Mouse (Mus musculus): ENCODE results near the gene Tcea2. TPM values are rescaled to one million over a fixed set of nuclear protein-coding genes. Genes with fewer than 3 reads are reported as not detected.

Gene Tcea2
- total and polyA plus RNA-seq, 3 experiments: 0.28 to 1.2 TPM; not detected in 1

DNA sequence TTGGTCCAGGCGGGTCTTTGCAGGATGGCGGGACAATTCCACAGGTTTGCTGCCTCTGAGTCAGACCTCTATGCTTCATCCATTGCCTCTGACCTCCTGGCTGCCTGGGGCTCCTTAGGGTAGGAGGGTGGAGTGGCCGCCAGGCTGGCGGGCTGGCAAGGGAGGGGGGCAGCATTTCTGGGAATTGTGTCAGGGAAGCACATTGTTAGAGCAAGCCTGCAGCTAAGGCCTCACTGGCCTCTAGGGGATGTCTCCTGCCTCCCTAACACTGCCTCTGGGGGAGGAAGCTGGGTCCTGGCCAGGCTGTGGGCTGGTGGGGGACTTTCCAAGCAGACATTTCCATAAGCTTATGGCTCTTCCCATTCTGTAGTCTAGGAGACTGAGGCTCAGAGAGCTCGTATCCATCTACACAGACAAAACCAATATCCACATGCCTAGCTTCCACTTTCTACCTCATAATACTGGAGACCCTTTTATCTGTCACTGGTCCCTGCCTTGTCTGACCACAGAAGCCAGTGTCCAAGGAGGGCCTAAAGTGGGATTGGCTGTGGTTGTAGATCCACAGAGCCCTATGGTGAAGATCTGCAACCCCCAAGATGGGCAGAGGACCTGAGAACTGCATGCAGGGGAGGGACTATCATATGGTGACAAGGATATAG lies 2.9 kb upstream of the Tcea2 start:
- no peak for ATAC-seq (ENCODE audit: extremely low read depth, insufficient number of reproducible peaks, low FRiP score, poor library complexity, severe bottlenecking)
- DNase-seq (ENCODE audit: low spot score): no peak

DNA sequence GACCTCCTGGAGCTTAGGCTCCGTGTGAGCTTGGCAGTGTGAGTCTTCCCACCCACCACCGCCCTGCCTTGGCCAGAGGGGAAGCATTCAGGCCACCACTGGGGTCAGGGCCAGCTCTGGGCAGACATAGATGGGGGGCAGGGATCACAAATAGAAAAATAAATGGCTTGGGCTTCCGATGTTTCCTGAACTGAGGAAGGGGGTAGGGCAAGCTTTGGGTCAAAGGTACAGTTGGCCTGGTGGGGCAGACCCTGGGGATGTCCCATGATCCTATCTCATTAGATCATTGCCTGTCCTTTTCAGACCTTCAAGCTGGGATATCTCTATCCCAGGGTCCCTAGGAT lies 2.4 kb upstream of the Tcea2 start:
- H3K4me3 ChIP-seq (ENCODE audit: low read depth, low read length): no peak overlapping the region
- no peaks in the 10 kb centered on the region for H3K9me3 ChIP-seq (replicated peaks)
- TF ChIP-seq GATA2 (IDR thresholded peaks at IDR 0.05; ENCODE audit: borderline replicate concordance, low read depth, low read length): no peak
- TF ChIP-seq CTCF (IDR thresholded peaks at IDR 0.05; ENCODE audit: low read depth, low read length): no peak
- no peak for TF ChIP-seq TAL1 (conservative IDR thresholded peaks at IDR 0.05; ENCODE audit: low read depth, low read length)
- no peak for TF ChIP-seq POLR2AphosphoS5 (IDR thresholded peaks at IDR 0.05; ENCODE audit: insufficient replicate concordance, low read depth, low read length)
- no peak for TF ChIP-seq GATA1 (IDR thresholded peaks at IDR 0.05; ENCODE audit: borderline replicate concordance, low read length)
- DNase-seq (ENCODE audit: low spot score): no peak
- H3K27me3 ChIP-seq (ENCODE audit: insufficient read depth, low read length): peaks cover 68% of the 10 kb centered on the region
- peaks cover 17% of the 10 kb centered on the region for H3K4me1 ChIP-seq (ENCODE audit: insufficient read depth, low read depth, low read length)
- ATAC-seq (ENCODE audit: extremely low read depth, insufficient number of reproducible peaks, low FRiP score, poor library complexity, severe bottlenecking): no peak
- no peaks in the 10 kb centered on the region for H3K36me3 ChIP-seq (replicated peaks)

More for the DNA sequence above, 2.9 kb upstream of the Tcea2 start:
- Histone ChIP-seq H3K4me3 (ENCODE audit: low read depth, low read length) (no peak overlapping the region), H3K4me1 (ENCODE audit: insufficient read depth, low read depth, low read length) (peaks cover 17% of the 10 kb centered on the region), H3K9me3 (replicated peaks) (no peaks in the 10 kb centered on the region), H3K27me3 (ENCODE audit: insufficient read depth, low read length) (peaks cover 66% of the 10 kb centered on the region), H3K36me3 (replicated peaks) (no peaks in the 10 kb centered on the region)
- TF ChIP-seq POLR2AphosphoS5 (IDR thresholded peaks at IDR 0.05; ENCODE audit: insufficient replicate concordance, low read depth, low read length) (no peak), TAL1 (conservative IDR thresholded peaks at IDR 0.05; ENCODE audit: low read depth, low read length) (no peak)

DNA sequence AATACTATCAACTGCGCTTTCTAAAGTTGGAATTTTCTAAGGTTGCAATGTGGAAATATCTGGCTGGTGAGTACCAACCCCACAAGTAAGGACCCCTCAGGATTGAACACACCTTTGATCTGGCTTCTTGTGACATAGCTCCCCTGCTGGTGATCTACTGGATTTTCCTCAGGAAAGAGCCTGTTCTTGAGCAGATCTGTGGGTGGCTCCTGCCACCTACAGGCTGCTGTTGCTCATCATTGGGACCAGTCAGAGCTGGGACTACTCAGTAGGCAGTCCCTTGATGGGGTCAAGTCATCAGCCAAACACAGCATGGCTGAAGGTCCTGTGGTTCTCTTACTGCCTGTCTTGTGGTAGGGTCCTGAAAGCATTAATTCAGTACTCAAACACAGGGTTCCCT lies 1.3 kb upstream of the Tcea2 start:
- peak; percentile 42; the same call in 1 of the 2 replicates for TF ChIP-seq CTCF (IDR thresholded peaks at IDR 0.05; ENCODE audit: low read depth, low read length)
- no peak for TF ChIP-seq GATA2 (IDR thresholded peaks at IDR 0.05; ENCODE audit: borderline replicate concordance, low read depth, low read length)
- H3K4me1 ChIP-seq (ENCODE audit: insufficient read depth, low read depth, low read length): peaks cover 17% of the 10 kb centered on the region
- peaks cover 66% of the 10 kb centered on the region for H3K27me3 ChIP-seq (ENCODE audit: insufficient read depth, low read length)
- no peaks in the 10 kb centered on the region for H3K9me3 ChIP-seq (replicated peaks)
- peak; percentile 73 for DNase-seq (ENCODE audit: low spot score)
- no peak overlapping the region for H3K4me3 ChIP-seq (ENCODE audit: low read depth, low read length)
- no peaks in the 10 kb centered on the region for H3K36me3 ChIP-seq (replicated peaks)
- peak; percentile 74 for ATAC-seq (ENCODE audit: extremely low read depth, insufficient number of reproducible peaks, low FRiP score, poor library complexity, severe bottlenecking)

DNA sequence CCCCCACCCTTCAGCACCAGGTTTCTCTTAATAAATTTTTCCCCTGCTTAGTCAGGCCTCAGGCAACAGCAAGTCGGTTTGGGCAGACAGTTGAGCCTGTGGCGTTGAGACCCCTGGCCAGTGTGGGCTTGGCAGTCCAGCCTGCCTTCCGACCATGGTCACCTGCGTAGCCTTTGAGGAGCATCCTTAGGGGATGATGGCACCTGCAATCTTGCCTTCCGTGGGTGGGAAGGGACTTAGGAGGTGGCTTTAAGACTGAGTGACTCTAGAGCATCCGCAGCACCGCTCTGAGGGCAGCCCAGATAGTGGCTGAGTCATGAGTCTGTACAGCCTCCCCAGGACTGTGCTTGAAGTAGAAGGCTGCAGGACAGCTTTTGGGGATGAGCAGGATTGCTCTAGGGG lies 607 bp downstream of the Tcea2 start:
- H3K27me3 ChIP-seq (ENCODE audit: insufficient read depth, low read length): peaks cover 64% of the 10 kb centered on the region
- H3K4me3 ChIP-seq (ENCODE audit: low read depth, low read length): peak overlapping the region; percentile 66; the same call in 1 of the 2 replicates
- DNase-seq (ENCODE audit: low spot score) (no peak), ATAC-seq (ENCODE audit: extremely low read depth, insufficient number of reproducible peaks, low FRiP score, poor library complexity, severe bottlenecking) (no peak)
- no peaks in the 10 kb centered on the region for H3K36me3 ChIP-seq (replicated peaks)
- H3K9me3 ChIP-seq (replicated peaks): no peaks in the 10 kb centered on the region
- H3K4me1 ChIP-seq (ENCODE audit: insufficient read depth, low read depth, low read length): peaks cover 11% of the 10 kb centered on the region
- TF ChIP-seq GATA2 (IDR thresholded peaks at IDR 0.05; ENCODE audit: borderline replicate concordance, low read depth, low read length): no peak
- no peak for TF ChIP-seq GATA1 (IDR thresholded peaks at IDR 0.05; ENCODE audit: borderline replicate concordance, low read length)
- no peak for TF ChIP-seq CTCF (IDR thresholded peaks at IDR 0.05; ENCODE audit: low read depth, low read length)
- TF ChIP-seq TAL1 (conservative IDR thresholded peaks at IDR 0.05; ENCODE audit: low read depth, low read length): no peak
- TF ChIP-seq POLR2AphosphoS5 (IDR thresholded peaks at IDR 0.05; ENCODE audit: insufficient replicate concordance, low read depth, low read length): no peak

DNA sequence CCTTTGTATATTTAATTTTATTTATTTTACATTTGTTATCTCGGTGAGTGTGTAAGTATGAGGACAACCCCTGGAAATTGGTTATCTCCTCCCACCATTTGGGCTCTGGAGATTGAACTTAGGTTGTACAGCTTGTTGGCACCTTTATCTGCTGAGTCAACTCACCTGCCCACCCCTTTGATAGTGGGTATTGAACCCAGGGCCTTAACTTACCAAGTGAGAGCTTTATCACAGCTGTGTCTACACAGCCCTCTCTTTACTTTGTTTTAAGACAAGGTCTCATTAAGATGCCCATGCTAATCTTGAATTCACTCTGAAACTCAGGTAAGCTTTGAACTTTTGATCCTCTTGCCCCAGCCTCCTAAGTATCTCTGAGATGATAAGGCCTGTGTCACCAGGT lies 1.9 kb downstream of the Tcea2 start:
- H3K4me1 ChIP-seq (ENCODE audit: insufficient read depth, low read depth, low read length): peaks cover 11% of the 10 kb centered on the region
- DNase-seq (ENCODE audit: low spot score) (no peak), ATAC-seq (ENCODE audit: extremely low read depth, insufficient number of reproducible peaks, low FRiP score, poor library complexity, severe bottlenecking) (no peak)
- H3K27me3 ChIP-seq (ENCODE audit: insufficient read depth, low read length): peaks cover 68% of the 10 kb centered on the region
- no peaks in the 10 kb centered on the region for H3K9me3 ChIP-seq (replicated peaks)
- H3K36me3 ChIP-seq (replicated peaks): peaks cover 6% of the 10 kb centered on the region
- no peak for TF ChIP-seq GATA2 (IDR thresholded peaks at IDR 0.05; ENCODE audit: borderline replicate concordance, low read depth, low read length)
- no peak for TF ChIP-seq TAL1 (conservative IDR thresholded peaks at IDR 0.05; ENCODE audit: low read depth, low read length)
- no peak for TF ChIP-seq GATA1 (IDR thresholded peaks at IDR 0.05; ENCODE audit: borderline replicate concordance, low read length)
- no peak for TF ChIP-seq CTCF (IDR thresholded peaks at IDR 0.05; ENCODE audit: low read depth, low read length)
- TF ChIP-seq POLR2AphosphoS5 (IDR thresholded peaks at IDR 0.05; ENCODE audit: insufficient replicate concordance, low read depth, low read length): no peak
- H3K4me3 ChIP-seq (ENCODE audit: low read depth, low read length): no peak overlapping the region

GRCm38 (mm10) chr2:181683381-181683780 lies 3.3 kb downstream of the Tcea2 start:
- ATAC-seq (ENCODE audit: extremely low read depth, insufficient number of reproducible peaks, low FRiP score, poor library complexity, severe bottlenecking): no peak
- no peak for DNase-seq (ENCODE audit: low spot score)
- Histone ChIP-seq H3K27me3 (ENCODE audit: insufficient read depth, low read length) (peaks cover 61% of the 10 kb centered on the region), H3K4me3 (ENCODE audit: low read depth, low read length) (no peak overlapping the region), H3K9me3 (replicated peaks) (no peaks in the 10 kb centered on the region), H3K4me1 (ENCODE audit: insufficient read depth, low read depth, low read length) (peaks cover 11% of the 10 kb centered on the region), H3K36me3 (replicated peaks) (peaks cover 20% of the 10 kb centered on the region)
- TF ChIP-seq POLR2AphosphoS5 (IDR thresholded peaks at IDR 0.05; ENCODE audit: insufficient replicate concordance, low read depth, low read length) (no peak), GATA1 (IDR thresholded peaks at IDR 0.05; ENCODE audit: borderline replicate concordance, low read length) (no peak), TAL1 (conservative IDR thresholded peaks at IDR 0.05; ENCODE audit: low read depth, low read length) (no peak), CTCF (IDR thresholded peaks at IDR 0.05; ENCODE audit: low read depth, low read length) (no peak), GATA2 (IDR thresholded peaks at IDR 0.05; ENCODE audit: borderline replicate concordance, low read depth, low read length) (no peak)

Data from G1E (cell line).